Mouse (Mus musculus): ENCODE data around the gene Pkd1. TPM values are rescaled to one million over a fixed set of nuclear protein-coding genes. Genes with fewer than 3 reads are reported as not detected.

Pkd1 gene
- total RNA-seq, 2 experiments from 2014 or later, result 46.9 to 49.1 TPM

GRCm38 (mm10) chr17:24567034-24567779, 17.6 kb downstream of the Pkd1 start:
- peak in 1 of 2 experiments; percentile 52 for DNase-seq

GRCm38 (mm10) chr17:24569837-24570236, 20.2 kb downstream of the Pkd1 start:
- DNase-seq, result no peak

GRCm38 (mm10) chr17:24572651-24573245, 23.1 kb downstream of the Pkd1 start:
- no peak for DNase-seq

- DNase-seq, result no peak
Observed at GRCm38 (mm10) chr17:24573811-24574210, 24.2 kb downstream of the Pkd1 start.

- no peak for DNase-seq
Observed at GRCm38 (mm10) chr17:24579532-24579931, 29.9 kb downstream of the Pkd1 start.

GRCm38 (mm10) chr17:24580287-24580686, 30.7 kb downstream of the Pkd1 start:
- no peak for DNase-seq

- no peak for DNase-seq
Observed at GRCm38 (mm10) chr17:24583599-24584460, 34.2 kb downstream of the Pkd1 start.

GRCm38 (mm10) chr17:24584520-24584919, 34.9 kb downstream of the Pkd1 start:
- DNase-seq, result no peak

- DNase-seq, result no peak
Observed at GRCm38 (mm10) chr17:24586532-24586931, 36.9 kb downstream of the Pkd1 start.

- DNase-seq, result no peak
Observed at GRCm38 (mm10) chr17:24590943-24591342, 41.3 kb downstream of the Pkd1 start.

GRCm38 (mm10) chr17:24591695-24592094, 42.1 kb downstream of the Pkd1 start:
- DNase-seq, result no peak

- DNase-seq, result no peak
Observed at GRCm38 (mm10) chr17:24593248-24593647, 43.6 kb downstream of the Pkd1 start.

GRCm38 (mm10) chr17:24593992-24594890, 44.6 kb downstream of the Pkd1 start:
- DNase-seq, result no peak

GRCm38 (mm10) chr17:24595126-24596072, 45.8 kb downstream of the Pkd1 start:
- DNase-seq, result peak; percentile 18 to 35

GRCm38 (mm10) chr17:24596073-24596466, 46.4 kb downstream of the Pkd1 start:
- DNase-seq, result no peak

- no peak for DNase-seq
Observed at GRCm38 (mm10) chr17:24596471-24597183, 47.0 kb downstream of the Pkd1 start.

GRCm38 (mm10) chr17:24597989-24598388, 48.4 kb downstream of the Pkd1 start:
- DNase-seq, result no peak

- no peak for DNase-seq
Observed at GRCm38 (mm10) chr17:24600502-24600901, 50.9 kb downstream of the Pkd1 start.

- DNase-seq, result no peak
Observed at GRCm38 (mm10) chr17:24603961-24604360, 54.3 kb downstream of the Pkd1 start.

- no peak for DNase-seq
Observed at GRCm38 (mm10) chr17:24604557-24604956, 54.9 kb downstream of the Pkd1 start.

Measured in adrenal gland, postnatal 36 days (tissue).